Mouse (Mus musculus) heart, adult 2 months (tissue): ENCODE data around the gene Arhgap23.

Experiments used
- CTCF ChIP-seq: fragments of 200-600 bp; IDR thresholded peaks from 2 replicates; pipeline ENCODE4 v1.8.1; 2022; ENCODE audit warnings: antibody characterized with exemption, mild to moderate bottlenecking, moderate library complexity
- POLR2A ChIP-seq: fragments of 200-500 bp; IDR thresholded peaks from 2 replicates; pipeline ENCODE4 v1.6.1; 2011; ENCODE audit warnings: mild to moderate bottlenecking, low read depth, low read length, control low read depth; ENCODE audit not compliant: insufficient read depth

- TF ChIP-seq CTCF, result no peak
- TF ChIP-seq POLR2A, result no peak
These were observed 9.5 kb downstream of the Arhgap23 start for GRCm38 (mm10) chr11:97424802-97425201.
